Mouse (Mus musculus) erythroid progenitor cell, adult 5-6 weeks (primary cell): ENCODE measurements around the gene Catsper2. TPM values are rescaled to one million over a fixed set of nuclear protein-coding genes. Genes with fewer than 3 reads are reported as not detected.

Experiments
- ATAC-seq: replicated peaks from 2 replicates; pipeline ENCODE4 v1.8.0; 2016; ENCODE audit warnings: moderate number of reproducible peaks, mild to moderate bottlenecking, moderate TSS enrichment, inconsistent platforms; ENCODE audit not compliant: poor library complexity, low FRiP score, severe bottlenecking
- total RNA-seq, 2 experiments: library from RNA; stranded (forward) in 1 of 2; stranded (reverse) in 1 of 2; fragments of 150-400 nt in 1 of 2; fragments of 186-747, 209-891 nt in 1 of 2; gene quantifications; 2 replicates each; pipeline versions ENCODE4 v1.2.3 to v1.2.4; 2015 to 2017; ENCODE audit warnings: low replicate concordance in 2 of 2

Gene Catsper2
- total RNA-seq, 2 experiments from 2014 or later, result not detected

DNA sequence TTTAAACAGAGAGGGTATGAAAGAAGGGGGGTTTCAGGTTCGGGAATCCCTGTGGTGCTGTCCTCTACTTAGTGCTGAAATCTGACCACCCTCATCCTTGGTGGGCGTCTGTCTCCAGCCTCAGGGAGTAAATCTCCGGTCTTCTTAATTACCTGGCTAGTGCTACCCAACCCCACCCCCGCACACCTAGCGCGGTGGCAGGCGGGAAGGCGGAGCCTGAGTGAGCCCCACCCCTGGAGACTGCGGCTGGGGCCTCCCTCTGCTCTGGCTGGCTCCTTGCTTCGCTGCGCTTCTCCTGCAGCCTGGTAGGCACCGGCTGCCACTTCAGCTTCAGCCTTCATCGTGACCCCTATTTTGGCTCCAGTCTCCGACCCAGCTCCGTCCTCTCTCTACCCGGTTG, 55.2 kb downstream of the Catsper2 start:
- no peak for ATAC-seq

DNA sequence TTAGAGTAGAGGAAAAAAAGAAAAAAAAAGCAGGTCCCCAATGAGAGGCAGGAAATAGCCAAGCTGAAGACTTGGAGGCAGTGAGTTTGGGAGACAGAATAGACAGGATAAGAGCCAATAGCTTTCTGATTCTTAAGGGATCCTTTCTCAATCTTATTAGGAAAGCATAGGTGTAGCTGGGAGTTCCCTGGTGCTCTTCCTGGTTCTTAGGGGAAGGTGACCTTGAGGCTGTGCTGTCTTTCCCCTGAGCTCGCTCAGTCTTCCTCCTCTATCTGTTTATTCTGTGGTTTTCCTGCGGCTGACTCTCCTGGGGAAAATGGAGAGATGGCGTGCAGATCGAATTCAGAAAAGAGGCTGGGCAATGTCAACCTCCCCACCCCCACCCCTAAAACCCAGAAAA, 55.6 kb downstream of the Catsper2 start:
- no peak for ATAC-seq

DNA sequence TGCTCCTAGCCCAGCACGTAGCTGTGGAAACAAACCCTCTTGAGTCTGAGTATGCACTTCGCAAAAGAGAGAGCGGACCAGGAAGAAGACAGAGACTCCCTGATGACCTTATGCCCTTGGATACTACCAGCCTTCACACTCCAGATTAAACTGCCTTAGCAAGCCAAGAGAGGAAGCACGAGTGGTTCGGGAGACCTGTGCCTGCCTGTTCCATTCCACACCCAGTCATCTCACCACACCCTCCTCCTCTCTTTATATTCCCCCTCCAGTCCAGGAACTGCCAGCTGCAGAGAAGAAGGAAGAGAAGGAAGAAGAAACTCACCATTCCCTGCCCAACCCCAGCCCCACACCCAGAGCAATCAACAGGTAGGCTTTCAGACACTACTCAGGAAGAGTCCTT, 56.1 kb downstream of the Catsper2 start, which contains the start of gene Ckmt1:
Ckmt1 (plus strand) TSS at position 221 of the 400 bp plus-strand sequence.
- ATAC-seq, result no peak

DNA sequence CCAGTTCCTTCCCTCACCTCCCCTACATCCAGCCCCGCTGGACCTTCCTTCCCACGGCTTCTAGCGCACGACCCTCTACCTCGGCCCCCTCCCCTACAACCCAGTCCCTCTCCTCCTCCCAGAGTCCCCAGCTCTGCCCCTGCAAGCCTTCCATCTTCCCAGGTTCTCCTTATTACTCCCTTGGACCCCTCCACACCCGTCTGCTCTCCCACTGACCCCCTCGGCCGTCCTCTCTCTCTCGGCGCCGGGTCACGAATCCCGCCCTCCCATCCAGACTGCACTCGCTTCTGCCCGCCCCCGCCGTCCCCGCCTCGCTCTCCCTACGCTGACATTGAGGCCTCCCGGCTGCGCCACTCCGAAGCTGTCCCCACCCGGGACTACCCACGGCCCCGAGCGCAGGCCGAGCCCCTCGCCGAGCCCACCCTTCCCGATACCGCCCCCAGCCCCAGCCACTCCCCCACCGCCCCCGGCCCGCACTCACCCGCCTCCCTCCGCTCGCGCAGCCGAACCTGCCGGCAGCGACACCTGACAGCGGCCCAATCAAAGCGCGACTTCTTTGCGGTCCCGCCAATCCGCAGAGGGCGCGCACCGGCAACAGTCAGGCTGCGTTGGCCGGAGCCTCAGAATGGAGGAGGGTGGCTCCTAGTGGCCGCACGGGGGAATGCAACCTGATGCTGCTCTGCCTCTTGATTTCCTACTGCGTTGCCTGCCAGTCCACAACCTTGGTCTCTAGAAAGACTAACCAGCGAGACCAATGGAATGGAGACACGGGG, 58.6 kb downstream of the Catsper2 start, which contains the start of gene Ppip5k1:
Ppip5k1 (minus strand) TSS at position 577 of the 773 bp plus-strand sequence.
- peak; percentile 98 for ATAC-seq

DNA sequence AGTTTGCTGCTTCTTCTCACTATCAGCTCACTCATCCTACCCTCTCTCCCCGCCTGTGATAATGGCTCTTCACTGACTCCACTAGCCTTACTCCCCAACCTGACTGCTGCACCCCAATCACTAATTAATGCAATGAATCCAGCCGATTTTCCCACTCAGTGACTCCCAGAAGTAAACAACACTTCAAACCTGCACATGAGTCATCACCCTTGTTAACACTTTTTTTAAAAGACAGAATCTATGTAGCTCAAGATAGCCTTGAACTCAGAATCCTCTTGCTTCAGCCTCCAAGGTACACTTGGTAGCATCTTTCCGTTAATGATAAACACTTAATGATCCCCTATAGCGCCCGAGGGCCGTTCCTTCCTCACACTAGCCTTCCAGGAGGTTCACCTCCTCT, 59.2 kb downstream of the Catsper2 start:
- ATAC-seq, result peak; percentile 8; the same call in 1 of the 2 replicates

DNA sequence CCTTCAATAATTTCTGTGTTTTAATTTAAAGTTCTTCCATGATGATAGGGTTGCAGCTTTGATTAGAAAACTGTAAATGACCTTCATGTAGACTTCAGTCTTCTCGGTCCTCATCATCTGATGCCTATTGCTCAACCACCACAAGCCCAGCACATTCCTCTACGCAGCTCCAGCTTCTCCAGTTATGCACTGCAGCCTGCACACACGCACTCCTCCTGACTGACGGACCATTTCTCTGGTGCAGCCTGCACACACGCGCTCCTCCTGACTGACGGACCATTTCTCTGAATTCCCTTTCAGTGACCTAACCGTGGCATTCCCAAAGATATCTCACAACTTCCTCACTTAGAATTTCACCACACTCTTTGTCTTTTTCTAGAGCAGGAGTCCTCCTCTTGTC, 60.4 kb downstream of the Catsper2 start:
- no peak for ATAC-seq

Other genes with a start within 250 kb of the Catsper2 start
- 65.0 and 76.4 TPM in 2 replicates for gene Tubgcp4, start 243.1 kb downstream of the Catsper2 start, total RNA-seq (2015; ENCODE audit: low replicate concordance)
- 47.6 and 50.1 TPM in 2 replicates for gene Tubgcp4, start 243.1 kb downstream of the Catsper2 start, total RNA-seq (2017; ENCODE audit: low replicate concordance)
- 14.3 and 17.3 TPM in 2 replicates for gene Zscan29, start 242.7 kb downstream of the Catsper2 start, total RNA-seq (2015; ENCODE audit: low replicate concordance)
- gene Zscan29, start 242.7 kb downstream of the Catsper2 start, total RNA-seq (2017; ENCODE audit: low replicate concordance), result 12.0 and 18.1 TPM in 2 replicates
- 42.8 and 53.0 TPM in 2 replicates for gene Trp53bp1, start 142.4 kb downstream of the Catsper2 start, total RNA-seq (2015; ENCODE audit: low replicate concordance)
- 78.3 and 98.6 TPM in 2 replicates for gene Trp53bp1, start 142.4 kb downstream of the Catsper2 start, total RNA-seq (2017; ENCODE audit: low replicate concordance)
- 0.36 TPM in 1 of 2 replicates, not detected in the other for gene Map1a, start 124.2 kb downstream of the Catsper2 start, total RNA-seq (2015; ENCODE audit: low replicate concordance)
- 0.64 and 0.83 TPM in 2 replicates for gene Map1a, start 124.2 kb downstream of the Catsper2 start, total RNA-seq (2017; ENCODE audit: low replicate concordance)
- gene Ppip5k1, start 58.4 kb downstream of the Catsper2 start, total RNA-seq (2015; ENCODE audit: low replicate concordance), result 12.6 and 19.3 TPM in 2 replicates
- 18.6 and 24.6 TPM in 2 replicates for gene Ppip5k1, start 58.4 kb downstream of the Catsper2 start, total RNA-seq (2017; ENCODE audit: low replicate concordance)
- not detected in 2 replicates for gene Ckmt1, start 56.1 kb downstream of the Catsper2 start, total RNA-seq (2015; ENCODE audit: low replicate concordance)
- not detected in 2 replicates for gene Ckmt1, start 56.1 kb downstream of the Catsper2 start, total RNA-seq (2017; ENCODE audit: low replicate concordance)
- 0.36 TPM in 1 of 2 replicates, not detected in the other for gene Strc, start 26.6 kb downstream of the Catsper2 start, total RNA-seq (2015; ENCODE audit: low replicate concordance)
- not detected in 2 replicates for gene Strc, start 26.6 kb downstream of the Catsper2 start, total RNA-seq (2017; ENCODE audit: low replicate concordance)
- 95.9 and 112 TPM in 2 replicates for gene Pdia3, start within 50 bp of the Catsper2 start, total RNA-seq (2015; ENCODE audit: low replicate concordance)
- 73.1 and 88.2 TPM in 2 replicates for gene Pdia3, start within 50 bp of the Catsper2 start, total RNA-seq (2017; ENCODE audit: low replicate concordance)
- 1.4 TPM in 1 of 2 replicates, not detected in the other for gene Ell3, start 30.5 kb upstream of the Catsper2 start, total RNA-seq (2015; ENCODE audit: low replicate concordance)
- gene Ell3, start 30.5 kb upstream of the Catsper2 start, total RNA-seq (2017; ENCODE audit: low replicate concordance), result not detected in 2 replicates
- 89.4 and 100 TPM in 2 replicates for gene Serf2, start 35.4 kb upstream of the Catsper2 start, total RNA-seq (2015; ENCODE audit: low replicate concordance)
- 55.3 and 77.3 TPM in 2 replicates for gene Serf2, start 35.4 kb upstream of the Catsper2 start, total RNA-seq (2017; ENCODE audit: low replicate concordance)
- gene Hypk, start 39.5 kb upstream of the Catsper2 start, total RNA-seq (2015; ENCODE audit: low replicate concordance), result 28.1 and 64.1 TPM in 2 replicates
- 53.4 and 71.4 TPM in 2 replicates for gene Hypk, start 39.5 kb upstream of the Catsper2 start, total RNA-seq (2017; ENCODE audit: low replicate concordance)
- not detected in 2 replicates for gene Serinc4, start 43.0 kb upstream of the Catsper2 start, total RNA-seq (2015; ENCODE audit: low replicate concordance)
- 8.6 TPM in 1 of 2 replicates, not detected in the other for gene Serinc4, start 43.0 kb upstream of the Catsper2 start, total RNA-seq (2017; ENCODE audit: low replicate concordance)
- 23.4 and 25.6 TPM in 2 replicates for gene Mfap1b, start 60.3 kb upstream of the Catsper2 start, total RNA-seq (2015; ENCODE audit: low replicate concordance)
- gene Mfap1b, start 60.3 kb upstream of the Catsper2 start, total RNA-seq (2017; ENCODE audit: low replicate concordance), result 19.3 and 32.9 TPM in 2 replicates
- gene Mfap1a, start 92.9 kb upstream of the Catsper2 start, total RNA-seq (2015; ENCODE audit: low replicate concordance), result 22.2 and 28.8 TPM in 2 replicates
- 21.1 and 42.5 TPM in 2 replicates for gene Mfap1a, start 92.9 kb upstream of the Catsper2 start, total RNA-seq (2017; ENCODE audit: low replicate concordance)
- 34.2 and 39.0 TPM in 2 replicates for gene Wdr76, start 92.9 kb upstream of the Catsper2 start, total RNA-seq (2015; ENCODE audit: low replicate concordance)
- 35.3 and 44.8 TPM in 2 replicates for gene Wdr76, start 92.9 kb upstream of the Catsper2 start, total RNA-seq (2017; ENCODE audit: low replicate concordance)